Mouse (Mus musculus) thymus, adult 2 months (tissue): ENCODE measurements at regions not wholly inside any gene's neighbourhood (a gene's known extent, or its start where the extent isn't known, plus 50 kb on each side); places are given as distances from the start of the nearest gene placed in this dataset.

Experiments
- CTCF ChIP-seq: fragments of 200-500 bp; IDR thresholded peaks from 2 replicates; pipeline ENCODE4 v1.5.1; 2012; ENCODE audit warnings: mild to moderate bottlenecking, control low read depth, low read length, moderate library complexity, borderline replicate concordance; ENCODE audit not compliant: control insufficient read depth, poor library complexity, insufficient read depth; ENCODE audit errors: extremely low read depth
- POLR2A ChIP-seq: fragments of 200-500 bp; IDR thresholded peaks from 2 replicates; pipeline ENCODE4 v1.6.1; 2012; ENCODE audit warnings: mild to moderate bottlenecking, low read length, control low read depth, moderate library complexity; ENCODE audit not compliant: control insufficient read depth, poor library complexity, insufficient read depth; ENCODE audit errors: extremely low read depth

GRCm38 (mm10) chr11:19834561-19834960 lies 89.6 kb upstream of the Spred2 start:
- TF ChIP-seq CTCF (no peak), POLR2A (no peak)
